ENCODE assay signal across 26 mouse cellular contexts in the genomic region with DNA sequence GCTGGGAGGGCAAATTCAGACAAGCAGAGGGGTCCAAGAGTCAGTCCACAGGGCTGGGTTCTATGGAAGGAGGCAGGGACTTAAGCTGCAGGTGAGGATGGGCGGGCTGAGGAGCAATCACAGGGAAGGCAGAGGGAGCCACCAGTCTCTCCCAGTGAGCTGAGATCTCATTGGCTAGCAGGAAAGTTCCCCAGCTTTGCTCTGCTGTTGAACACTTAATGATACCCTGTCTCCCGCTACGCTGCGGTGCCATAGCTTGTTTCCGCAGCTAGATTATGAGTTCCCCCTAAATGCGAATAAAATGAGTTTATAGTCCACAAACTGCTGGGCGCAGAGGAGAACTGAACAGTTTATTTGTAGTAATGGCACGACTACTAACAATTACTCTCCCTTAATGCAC.
DNase-seq lines count a peak whose midpoint lies in the region; ATAC-seq and TF ChIP-seq lines count a peak whose summit lies in the region.
"Had no signal": no experiment of that assay in that cellular context is flagged by ENCODE, and none has a peak within 500 bp of the region (broad histone marks: within the 10 kb centered on the region; RNA-seq: fewer than 3 reads in every experiment).

No protein-coding gene starts in this region.

- H3K4me1 ChIP-seq in hindbrain, embryonic 16.5 days (ENCODE audit: control insufficient read depth, insufficient read depth, low read depth, low read length) = no peaks in the 10 kb centered on the region
- no peaks in the 10 kb centered on the region for H3K4me1 ChIP-seq in hindbrain, embryonic 11.5 days (replicated peaks; ENCODE audit: control insufficient read depth, insufficient read depth, low read length)
- H3K4me1 ChIP-seq in neural tube, embryonic 13.5 days (replicated peaks) = no peaks in the 10 kb centered on the region
- peaks cover 21% of the 10 kb centered on the region for H3K4me1 ChIP-seq in neural tube, embryonic 15.5 days
- H3K4me1 ChIP-seq: embryonic facial prominence, embryonic 12.5 days; embryonic facial prominence, embryonic 15.5 days; forebrain, embryonic 15.5 days had no signal

- 0 out of 2 replicates have a peak overlapping the region, but pooled peaks have one; percentile 10 for H3K27ac ChIP-seq in hindbrain, embryonic 16.5 days (ENCODE audit: low read depth, low read length)
- H3K27ac ChIP-seq in hindbrain, embryonic 11.5 days (ENCODE audit: low read depth, low read length) = no peak overlapping the region
- H3K27ac ChIP-seq in neural tube, embryonic 13.5 days (replicated peaks) = peak overlapping the region; percentile 49; the same call in 1 of the 2 replicates
- H3K27ac ChIP-seq in neural tube, embryonic 15.5 days (replicated peaks) = peak overlapping the region; percentile 69
- no peak overlapping the region for H3K27ac ChIP-seq in layer of hippocampus, adult 2 months
- H3K27ac ChIP-seq: embryonic facial prominence, embryonic 12.5 days; embryonic facial prominence, embryonic 15.5 days; forebrain, embryonic 15.5 days; heart, adult 2 months; heart, embryonic 13.5 days; hindbrain, embryonic 14.5 days had no signal

- TF ChIP-seq CTCF in brain, embryonic 14.5 days (IDR thresholded peaks at IDR 0.05; ENCODE audit: borderline replicate concordance, extremely low read depth, insufficient read depth, insufficient read length) = no peak
- TF ChIP-seq CTCF in layer of hippocampus, adult 2 months (conservative IDR thresholded peaks at IDR 0.05) = no peak

- no peak overlapping the region for H3K4me3 ChIP-seq in hindbrain, embryonic 16.5 days (ENCODE audit: low read length)
- no peak overlapping the region for H3K4me3 ChIP-seq in hindbrain, embryonic 11.5 days (ENCODE audit: low read depth, low read length)
- no peak overlapping the region for H3K4me3 ChIP-seq in neural tube, embryonic 13.5 days
- no peak overlapping the region for H3K4me3 ChIP-seq in neural tube, embryonic 15.5 days (replicated peaks)
- H3K4me3 ChIP-seq in layer of hippocampus, adult 2 months = no peak overlapping the region
- H3K4me3 ChIP-seq: embryonic facial prominence, embryonic 12.5 days; embryonic facial prominence, embryonic 15.5 days; forebrain, embryonic 15.5 days; heart, adult 2 months; heart, embryonic 10.5 days; heart, embryonic 13.5 days had no signal

- no peak overlapping the region for H3K4me2 ChIP-seq in hindbrain, embryonic 16.5 days (ENCODE audit: low read length)
- H3K4me2 ChIP-seq in hindbrain, embryonic 11.5 days (replicated peaks; ENCODE audit: low read depth, low read length) = no peak overlapping the region
- H3K4me2 ChIP-seq in neural tube, embryonic 13.5 days = no peak overlapping the region
- no peak overlapping the region for H3K4me2 ChIP-seq in neural tube, embryonic 15.5 days
- H3K4me2 ChIP-seq: embryonic facial prominence, embryonic 12.5 days; embryonic facial prominence, embryonic 15.5 days; forebrain, embryonic 15.5 days; heart, embryonic 13.5 days; hindbrain, embryonic 14.5 days had no signal

- peaks cover 3% of the 10 kb centered on the region; the same call in 1 of the 2 replicates for H3K9me3 ChIP-seq in hindbrain, embryonic 16.5 days (ENCODE audit: control insufficient read depth, low read length)
- no peaks in the 10 kb centered on the region for H3K9me3 ChIP-seq in hindbrain, embryonic 11.5 days (ENCODE audit: control insufficient read depth, low read length)
- no peaks in the 10 kb centered on the region for H3K9me3 ChIP-seq in neural tube, embryonic 13.5 days
- no peaks in the 10 kb centered on the region; the same call in 1 of the 2 replicates for H3K9me3 ChIP-seq in neural tube, embryonic 15.5 days (replicated peaks)
- H3K9me3 ChIP-seq: embryonic facial prominence, embryonic 12.5 days; embryonic facial prominence, embryonic 15.5 days; heart, embryonic 10.5 days had no signal

- 78% methylated on average over 8 of the region's 8 CpGs for WGBS in hindbrain, embryonic 16.5 days
- WGBS in hindbrain, embryonic 11.5 days = 81% methylated on average over 8 of the region's 8 CpGs
- 63% methylated on average over 8 of the region's 8 CpGs for WGBS in neural tube, embryonic 13.5 days
- WGBS in neural tube, embryonic 15.5 days = 39% methylated on average over 8 of the region's 8 CpGs

- no peak overlapping the region for H3K9ac ChIP-seq in hindbrain, embryonic 16.5 days (ENCODE audit: low read depth, low read length)
- H3K9ac ChIP-seq in hindbrain, embryonic 11.5 days (ENCODE audit: low read depth, low read length) = no peak overlapping the region
- no peak overlapping the region for H3K9ac ChIP-seq in neural tube, embryonic 13.5 days
- no peak overlapping the region for H3K9ac ChIP-seq in neural tube, embryonic 15.5 days (replicated peaks)
- H3K9ac ChIP-seq: embryonic facial prominence, embryonic 12.5 days; embryonic facial prominence, embryonic 15.5 days; forebrain, embryonic 15.5 days; heart, embryonic 13.5 days; hindbrain, embryonic 14.5 days had no signal

- no peaks in the 10 kb centered on the region for H3K27me3 ChIP-seq in hindbrain, embryonic 16.5 days (replicated peaks; ENCODE audit: control insufficient read depth, insufficient read depth, low read length)
- no peaks in the 10 kb centered on the region for H3K27me3 ChIP-seq in hindbrain, embryonic 11.5 days (ENCODE audit: control insufficient read depth, insufficient read depth, low read length)
- no peaks in the 10 kb centered on the region for H3K27me3 ChIP-seq in neural tube, embryonic 13.5 days
- no peaks in the 10 kb centered on the region for H3K27me3 ChIP-seq in neural tube, embryonic 15.5 days (replicated peaks)
- H3K27me3 ChIP-seq: embryonic facial prominence, embryonic 12.5 days; embryonic facial prominence, embryonic 15.5 days; forebrain, embryonic 15.5 days; heart, embryonic 13.5 days had no signal

- no peaks in the 10 kb centered on the region for H3K36me3 ChIP-seq in hindbrain, embryonic 16.5 days (ENCODE audit: control insufficient read depth, insufficient read depth, low read length)
- no peaks in the 10 kb centered on the region for H3K36me3 ChIP-seq in hindbrain, embryonic 11.5 days (ENCODE audit: control insufficient read depth, insufficient read depth, low read length)
- no peaks in the 10 kb centered on the region for H3K36me3 ChIP-seq in neural tube, embryonic 13.5 days
- H3K36me3 ChIP-seq in neural tube, embryonic 15.5 days = no peaks in the 10 kb centered on the region
- H3K36me3 ChIP-seq: embryonic facial prominence, embryonic 12.5 days; embryonic facial prominence, embryonic 15.5 days; forebrain, embryonic 15.5 days had no signal

- peak; percentile 53 for ATAC-seq in hindbrain, embryonic 16.5 days
- ATAC-seq in hindbrain, embryonic 11.5 days (ENCODE audit: low FRiP score) = no peak
- peak; percentile 70; the same call in 1 of the 2 replicates for ATAC-seq in neural tube, embryonic 13.5 days (ENCODE audit: low read depth)
- ATAC-seq in neural tube, embryonic 15.5 days (ENCODE audit: low FRiP score) = peak; percentile 76
- ATAC-seq: CD4-positive, CD25-positive, alpha-beta regulatory T cell, adult 4 months; forebrain, embryonic 15.5 days; inflammation-experienced regulatory T-cells, adult 6 months had no signal

- no peak for TF ChIP-seq POLR2A in brain, embryonic 14.5 days (IDR thresholded peaks at IDR 0.05; ENCODE audit: borderline replicate concordance, extremely low read depth, insufficient read depth, insufficient read length, poor library complexity, severe bottlenecking)

- no peak for DNase-seq in hindbrain, embryonic 11.5 days (ENCODE audit: low spot score)
- no peak for DNase-seq in neural tube, embryonic 10.5 days (ENCODE audit: extremely low spot score, low spot score)
- peak; percentile 17 for DNase-seq in brain, embryonic 14.5 days (ENCODE audit: low read depth)
- DNase-seq in layer of hippocampus, adult 2 months (ENCODE audit: low spot score in 2 of 2) = no peak
- DNase-seq in kidney, adult 18-20 months = no peak
- DNase-seq: adrenal gland, adult 2 months; adrenal gland, postnatal 14 days; cerebellum, adult 18-20 months; cerebellum, adult 9-11 months; cerebellum, postnatal 25 days; gastrocnemius, postnatal 10 days; gastrocnemius, postnatal 36 days; heart, adult 2 months; heart, postnatal 14 days; heart, postnatal 4 days had no signal

Comparison
In these comparisons a context has a peak if more than half of its experiments do, and no peak if none do; other contexts are left out.
1. H3K27ac ChIP-seq: peak in hindbrain, embryonic 16.5 days (single experiment), neural tube, embryonic 13.5 days (single experiment) and neural tube, embryonic 15.5 days (single experiment); none in hindbrain, embryonic 11.5 days (single experiment) and layer of hippocampus, adult 2 months (single experiment).